Mouse (Mus musculus) T-helper 17 cell (primary cell): ENCODE results near the gene Cd28.

Experiments used
- in situ Hi-C, 2 experiments: fragments of 300-600 bp; cut with MboI, MseI; formaldehyde crosslinking; loops; 1 replicate in 1 of 2; 2 replicates in 1 of 2; pipeline ENCODE4 v1.15.1; 2025; ENCODE audit warnings: high pct_unique_total_duplicates in 2 of 2

The Cd28 gene

GRCm38 (mm10) chr1:60716567-60716966, at the start of gene Cd28:
Gene Cd28 (plus strand): TSS chr1:60716800.
- in situ Hi-C loops: no loop called here

- in situ Hi-C loops: no loop called here
These were observed 48.6 kb upstream of the Cd28 start for GRCm38 (mm10) chr1:60667873-60668616.

- in situ Hi-C loops: no loop called here
These were observed 47.6 kb upstream of the Cd28 start for GRCm38 (mm10) chr1:60669048-60669447.

GRCm38 (mm10) chr1:60669664-60670063, 46.9 kb upstream of the Cd28 start:
- in situ Hi-C loops: no loop called here

GRCm38 (mm10) chr1:60670172-60670571, 46.4 kb upstream of the Cd28 start:
- in situ Hi-C loops: no loop called here

- in situ Hi-C loops: no loop called here
These were observed 32.8 kb upstream of the Cd28 start for GRCm38 (mm10) chr1:60683766-60684165.

GRCm38 (mm10) chr1:60696115-60696895, 20.3 kb upstream of the Cd28 start:
- in situ Hi-C loops: no loop called here

GRCm38 (mm10) chr1:60702641-60703040, 14.0 kb upstream of the Cd28 start:
- in situ Hi-C loops: no loop called here

GRCm38 (mm10) chr1:60713238-60713637, 3.4 kb upstream of the Cd28 start:
- in situ Hi-C loops: no loop called here

- in situ Hi-C loops: no loop called here
These were observed 876 bp upstream of the Cd28 start for GRCm38 (mm10) chr1:60715651-60716196.

- in situ Hi-C loops: no loop called here
These were observed 2.0 kb downstream of the Cd28 start for GRCm38 (mm10) chr1:60718580-60718979.

GRCm38 (mm10) chr1:60723555-60723954, 7.0 kb downstream of the Cd28 start:
- in situ Hi-C loops: loop anchor here in 1 of 2 experiments (5.0 kb wide), 1 partner anchor 96 kb away; no protein-coding TSS in a partner anchor

GRCm38 (mm10) chr1:60731940-60732339, 15.3 kb downstream of the Cd28 start:
- in situ Hi-C loops: no loop called here

- in situ Hi-C loops: no loop called here
These were observed 18.7 kb downstream of the Cd28 start for GRCm38 (mm10) chr1:60735072-60735907.

GRCm38 (mm10) chr1:60735908-60736280, 19.3 kb downstream of the Cd28 start:
- in situ Hi-C loops: no loop called here

GRCm38 (mm10) chr1:60744266-60744665, 27.7 kb downstream of the Cd28 start:
- in situ Hi-C loops: no loop called here

- in situ Hi-C loops: loop anchor here in 1 of 2 experiments (5.0 kb wide), 1 partner anchor 68 kb away; no protein-coding TSS in a partner anchor
These were observed 29.1 kb downstream of the Cd28 start for GRCm38 (mm10) chr1:60745664-60746063.

GRCm38 (mm10) chr1:60746153-60746552, 29.6 kb downstream of the Cd28 start:
- in situ Hi-C loops: loop anchor here in 1 of 2 experiments (5.0 kb wide), 1 partner anchor 69 kb away; no protein-coding TSS in a partner anchor

- in situ Hi-C loops: loop anchor here in 1 of 2 experiments (5.0 kb wide), 1 partner anchor 70 kb away; no protein-coding TSS in a partner anchor
These were observed 30.3 kb downstream of the Cd28 start for GRCm38 (mm10) chr1:60746856-60747255.

GRCm38 (mm10) chr1:60748286-60748685, 31.7 kb downstream of the Cd28 start:
- in situ Hi-C loops: loop anchor here in 1 of 2 experiments (5.0 kb wide), 1 partner anchor 71 kb away; no protein-coding TSS in a partner anchor

GRCm38 (mm10) chr1:60748936-60749335, 32.3 kb downstream of the Cd28 start:
- in situ Hi-C loops: loop anchor here in 1 of 2 experiments (5.0 kb wide), 1 partner anchor 72 kb away; no protein-coding TSS in a partner anchor
